Mouse (Mus musculus): ENCODE results near the gene Kdelr3.

- TF ChIP-seq POLR2A (IDR thresholded peaks at IDR 0.05; ENCODE audit: insufficient read depth, low read depth, low read length) (no peak), CTCF (IDR thresholded peaks at IDR 0.05; ENCODE audit: insufficient read depth, low read depth, low read length) (no peak)
Observed at GRCm38 (mm10) chr15:79519400-79520220, 3.4 kb downstream of the Kdelr3 start.
